Mouse (Mus musculus): ENCODE measurements around the gene Vmn2r82. TPM values are rescaled to one million over a fixed set of nuclear protein-coding genes. Genes with fewer than 3 reads are reported as not detected.
"Not testable (repeated sequence)": the region's sequence is repeated elsewhere in the genome, so short reads cannot be mapped to it uniquely, and the experiment has no call there.

The Vmn2r82 gene
- total RNA-seq (2022): not detected

DNA sequence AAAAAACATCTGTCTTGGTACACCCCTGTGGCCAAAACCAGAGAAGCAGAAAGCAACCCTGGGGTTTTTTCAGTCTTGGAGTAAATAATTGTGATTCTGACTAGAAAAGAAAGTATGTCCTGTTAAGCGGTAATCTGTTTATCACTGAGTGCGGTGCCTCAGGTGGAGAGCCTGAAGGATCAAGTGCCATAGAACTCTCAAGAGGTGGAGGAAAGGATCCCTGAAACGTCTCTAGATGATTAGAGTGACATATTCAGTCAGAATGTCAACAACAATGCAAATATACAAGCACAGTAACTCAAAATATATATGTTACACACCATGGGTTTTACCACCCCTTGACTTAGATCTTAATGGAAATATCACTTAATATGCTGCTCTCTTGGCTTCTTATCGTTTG is at the start of gene Vmn2r82:
Gene Vmn2r82 (plus strand): TSS at position 301 of the 400 bp plus-strand sequence.
- DNase-seq (ENCODE audit: low spot score in 2 of 2): not testable (repeated sequence)

DNA sequence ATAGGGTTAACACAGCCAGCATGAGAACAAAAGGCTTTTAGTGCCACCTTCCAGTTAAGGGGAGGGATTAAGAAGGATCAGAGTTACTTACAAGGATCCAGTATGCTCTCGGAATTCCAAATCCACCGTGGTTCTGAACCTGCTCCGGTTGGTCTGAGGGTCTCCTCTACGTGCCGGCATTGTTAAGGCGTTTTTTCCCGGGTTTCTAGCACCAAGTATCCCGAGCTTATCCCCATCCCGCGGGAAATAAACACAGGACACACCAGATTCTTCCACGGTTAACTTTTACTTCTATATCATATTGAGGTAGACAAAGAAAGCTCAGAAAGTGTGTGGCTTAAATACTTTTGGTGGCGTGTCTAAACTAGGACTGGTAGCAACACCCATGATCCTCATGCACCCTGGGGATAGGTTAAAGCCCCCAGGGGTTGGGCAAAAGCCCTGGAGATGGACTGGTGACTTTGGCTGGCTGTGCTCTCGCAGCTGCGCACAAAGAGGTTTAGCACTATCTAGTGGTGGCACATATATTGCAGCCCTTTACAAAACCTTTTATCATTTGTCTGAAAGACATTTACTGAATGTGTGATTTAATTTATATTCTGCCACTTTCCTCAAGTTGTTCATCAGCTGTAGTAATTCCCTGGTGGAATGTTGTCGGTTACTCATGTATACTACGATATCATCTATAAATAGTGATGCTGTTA is 34.1 kb upstream of the Vmn2r82 start:
- not testable (repeated sequence) for DNase-seq (ENCODE audit: low spot score in 2 of 2)

- DNase-seq (ENCODE audit: low spot score in 2 of 2): no peak
Measured at GRCm38 (mm10) chr10:79322737-79323086, 33.6 kb upstream of the Vmn2r82 start.

DNA sequence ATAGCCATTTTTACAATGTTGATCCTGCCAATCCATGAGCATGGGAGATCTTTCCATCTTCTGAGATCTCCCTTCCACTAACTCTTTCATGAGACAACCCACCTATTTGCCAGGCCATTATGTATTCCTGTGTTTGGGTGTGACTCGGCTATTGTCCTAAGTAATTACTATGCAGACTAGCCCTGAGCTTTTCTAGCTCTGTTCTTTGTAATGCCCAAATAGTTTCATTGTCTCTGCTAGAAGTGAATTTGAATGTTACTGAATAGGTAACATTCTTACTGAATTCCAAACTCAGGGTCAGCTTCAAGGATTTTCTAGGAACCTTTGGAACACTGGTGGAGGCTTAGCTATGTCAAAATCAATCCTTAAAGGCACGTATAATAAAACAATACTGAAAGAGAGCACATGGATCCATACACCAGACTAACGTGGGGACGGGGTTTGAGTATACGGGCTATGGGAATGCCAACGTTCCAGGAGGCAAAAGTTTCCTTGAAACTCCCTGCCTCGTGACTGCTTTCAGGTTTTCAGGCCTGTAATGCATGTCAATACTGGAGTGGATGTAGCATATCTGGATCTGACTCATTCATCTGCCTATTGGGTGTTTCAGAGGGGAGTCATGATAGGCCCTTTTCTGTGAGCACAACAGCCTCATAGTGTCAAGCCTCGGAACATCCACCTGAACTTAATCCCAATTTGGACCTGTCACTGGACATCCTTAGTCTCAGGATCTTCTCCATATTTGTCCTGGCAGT is 43.8 kb downstream of the Vmn2r82 start:
- not testable (repeated sequence) for DNase-seq (ENCODE audit: low spot score in 2 of 2)

GRCm38 (mm10) chr10:79417142-79417771 is 60.9 kb downstream of the Vmn2r82 start:
- DNase-seq (ENCODE audit: low spot score in 2 of 2): no peak

DNA sequence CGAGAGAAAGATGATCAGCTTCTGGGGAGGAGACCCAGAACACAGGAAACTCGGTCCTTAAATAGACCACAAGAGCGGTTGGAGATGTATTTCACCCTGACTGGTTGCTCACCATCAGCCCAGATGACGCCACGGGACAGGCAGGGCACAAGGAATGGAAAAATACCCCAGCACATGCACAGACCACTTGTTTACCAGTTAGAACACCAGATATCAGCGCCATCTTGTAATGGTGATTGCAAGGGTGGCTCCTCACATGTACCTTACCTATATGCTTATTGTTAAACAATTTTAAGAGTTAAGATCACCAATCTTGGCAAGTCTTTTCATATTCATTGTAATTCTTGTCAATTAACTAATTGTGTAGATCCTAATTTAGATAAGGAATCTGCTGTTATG is 61.5 kb downstream of the Vmn2r82 start:
- DNase-seq (ENCODE audit: low spot score in 2 of 2): not testable (repeated sequence)

GRCm38 (mm10) chr10:79435141-79435820 is 79.0 kb downstream of the Vmn2r82 start:
- DNase-seq (ENCODE audit: low spot score in 2 of 2): not testable (repeated sequence)

Other genes starting within 250 kb of the Vmn2r82 start
- not detected for gene Vmn2r80, start 207.8 kb upstream of the Vmn2r82 start, total RNA-seq (2022)
- not detected for gene Vmn2r81, start 108.8 kb upstream of the Vmn2r82 start, total RNA-seq (2022)
- gene Vmn2r83, start 112.2 kb downstream of the Vmn2r82 start, total RNA-seq (2022): not detected
- gene Plpp2, start 177.3 kb downstream of the Vmn2r82 start, total RNA-seq (2022): 1 to 10 TPM; 5.6 to 9.3 (median 6.9) TPM
- gene Mier2, start 198.7 kb downstream of the Vmn2r82 start, total RNA-seq (2022): 10 to 100 TPM; 51.2 to 72.3 (median 53.0) TPM
- gene Theg, start 230.8 kb downstream of the Vmn2r82 start, total RNA-seq (2022): under 1 TPM in 1 of 4 experiments, not detected in 3; 0.61 TPM

Measured in layer of hippocampus, adult 8-10 months (tissue).